Mouse (Mus musculus) hindbrain, embryonic 11.5 days (tissue): ENCODE results near the gene Sin3b. TPM values are rescaled to one million over a fixed set of nuclear protein-coding genes. Genes with fewer than 3 reads are reported as not detected.

Source experiments
- ATAC-seq: fragments of 200-750 bp; cut with Nextera tagmentation; 2 replicates; pipeline ENCODE4 v1.8.0; 2017; ENCODE audit warnings: mild to moderate bottlenecking, moderate TSS enrichment, moderate library complexity; ENCODE audit not compliant: low FRiP score
- DNase-seq: peaks from one replicate; pipeline ENCODE4 v3.0.0-alpha.2; 2015; ENCODE audit warnings: low spot score
- H3K27ac ChIP-seq: fragments of 300-500 bp; sonication (generic); 2 replicates; pipeline ENCODE4 v1.5.1; 2014; ENCODE audit warnings: mild to moderate bottlenecking, low read depth, low read length
- H3K27me3 ChIP-seq: fragments of 300-500 bp; sonication (generic); 2 replicates; pipeline ENCODE4 v1.6.1; 2014; ENCODE audit warnings: mild to moderate bottlenecking, low read length, moderate library complexity, mixed read lengths; ENCODE audit not compliant: control insufficient read depth, insufficient read depth
- H3K36me3 ChIP-seq: fragments of 300-500 bp; sonication (generic); 2 replicates; pipeline ENCODE4 v1.6.1; 2014; ENCODE audit warnings: mild to moderate bottlenecking, low read length, moderate library complexity, mixed read lengths; ENCODE audit not compliant: control insufficient read depth, insufficient read depth
- H3K4me1 ChIP-seq: fragments of 300-500 bp; sonication (generic); replicated peaks from 2 replicates; pipeline ENCODE4 v1.6.1; 2014; ENCODE audit warnings: low read length, mixed read lengths; ENCODE audit not compliant: control insufficient read depth, insufficient read depth
- H3K4me2 ChIP-seq: fragments of 300-500 bp; sonication (generic); replicated peaks from 2 replicates; pipeline ENCODE4 v1.6.1; 2014; ENCODE audit warnings: mild to moderate bottlenecking, low read depth, low read length
- H3K4me3 ChIP-seq: fragments of 300-500 bp; sonication (generic); 2 replicates; pipeline ENCODE4 v1.5.1; 2014; ENCODE audit warnings: low read depth, low read length
- H3K9ac ChIP-seq: fragments of 300-500 bp; sonication (generic); 2 replicates; pipeline ENCODE4 v1.6.1; 2014; ENCODE audit warnings: low read depth, low read length
- H3K9me3 ChIP-seq: fragments of 300-500 bp; sonication (generic); 2 replicates; pipeline ENCODE4 v1.6.1; 2016; ENCODE audit warnings: low read length; ENCODE audit not compliant: control insufficient read depth
- WGBS: fragments of 180-500 bp; shearing (Covaris S2); extraction: QIAGEN DNeasy Blood & Tissue Kit; methylation state at CpG from one replicate; pipeline ENCODE4 v1.1.7; 2014; 5-methylcytosine and 5-hydroxymethylcytosine counted together
- polyA plus RNA-seq: library from polyadenylated mRNA; unstranded; fragments of >200 nt; fragmentation: Nextera tagmentation; extraction: Ambion mirVana; gene quantifications from 2 replicates; pipeline ENCODE4 v1.2.1, GENCODE M21; 2014

Gene Sin3b
- polyA plus RNA-seq, 1 experiment from 2014 or later, result 153 TPM

GRCm38 (mm10) chr8:72801583-72801982 lies 78.5 kb downstream of the Sin3b start:
- H3K27ac ChIP-seq, result no peak overlapping the region
- no peak overlapping the region for H3K4me2 ChIP-seq
- no peak for ATAC-seq
- no peak overlapping the region for H3K9ac ChIP-seq
- DNase-seq, result no peak
- H3K4me3 ChIP-seq, result no peak overlapping the region
- WGBS, result 70% methylated on average over 2 of the region's 2 CpGs
- no peaks in the 10 kb centered on the region for H3K36me3 ChIP-seq
- H3K9me3 ChIP-seq, result no peaks in the 10 kb centered on the region
- no peaks in the 10 kb centered on the region for H3K4me1 ChIP-seq
- no peaks in the 10 kb centered on the region for H3K27me3 ChIP-seq

Other genes starting within 250 kb of the Sin3b start
- 49.8 and 53.0 TPM in 2 replicates for gene Cherp, start 248.1 kb upstream of the Sin3b start, polyA plus RNA-seq
- 10.7 and 13.0 TPM in 2 replicates for gene Slc35e1, start 230.7 kb upstream of the Sin3b start, polyA plus RNA-seq
- gene Med26, start 175.0 kb upstream of the Sin3b start, polyA plus RNA-seq, result 11.2 and 13.0 TPM in 2 replicates
- gene Smim7, start 152.2 kb upstream of the Sin3b start, polyA plus RNA-seq, result 126 and 136 TPM in 2 replicates
- 9.6 and 10.2 TPM in 2 replicates for gene Tmem38a, start 151.2 kb upstream of the Sin3b start, polyA plus RNA-seq
- 0.03 TPM in 1 of 2 replicates, not detected in the other for gene Nwd1, start 76.6 kb upstream of the Sin3b start, polyA plus RNA-seq
- gene F2rl3, start 38.6 kb downstream of the Sin3b start, polyA plus RNA-seq, result 0.91 and 1.5 TPM in 2 replicates